Mouse (Mus musculus) ovary, postnatal 14 days (tissue): ENCODE data around the gene Asic4.
A peak's percentile ranks its signal among the peaks of the same experiment; 100 is the strongest.

ENCODE experiments used
- DNase-seq: peaks from one replicate; pipeline ENCODE4 v3.0.0; 2022; ENCODE audit warnings: low spot score

Gene Asic4

DNA sequence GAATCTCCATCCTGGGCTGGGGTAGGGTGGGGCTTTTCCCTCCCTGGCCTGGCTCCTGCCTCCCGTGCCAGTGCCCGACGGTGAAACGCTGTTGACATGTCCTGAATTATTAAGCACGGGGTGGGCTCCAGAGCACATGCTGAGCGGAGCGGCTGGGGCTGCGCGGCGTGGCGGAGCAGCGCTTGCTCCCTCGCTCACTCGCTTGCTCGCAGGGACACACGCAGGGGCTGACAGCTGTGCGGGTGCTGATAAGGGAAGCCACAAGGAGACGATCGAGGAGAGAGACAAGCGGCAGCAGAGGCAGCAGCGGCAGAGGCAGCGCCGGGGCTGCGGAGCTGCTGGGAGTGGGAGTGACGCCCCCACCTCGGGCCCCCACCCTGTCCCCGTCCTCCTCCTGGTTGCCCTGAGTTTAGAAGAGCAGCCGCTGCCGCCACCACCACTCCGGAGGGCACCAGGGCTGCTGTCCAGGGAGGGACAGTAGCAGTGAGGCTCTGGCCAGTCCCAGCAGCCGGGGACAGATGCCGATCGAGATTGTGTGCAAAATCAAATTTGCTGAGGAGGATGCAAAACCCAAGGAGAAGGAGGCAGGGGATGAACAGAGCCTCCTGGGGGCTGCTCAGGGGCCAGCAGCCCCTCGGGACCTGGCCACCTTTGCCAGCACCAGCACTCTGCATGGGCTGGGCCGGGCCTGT lies at the start of gene Asic4:
TSS of gene Asic4 (plus strand) at position 123 of the 692 bp plus-strand sequence.
- DNase-seq, result no peak

DNA sequence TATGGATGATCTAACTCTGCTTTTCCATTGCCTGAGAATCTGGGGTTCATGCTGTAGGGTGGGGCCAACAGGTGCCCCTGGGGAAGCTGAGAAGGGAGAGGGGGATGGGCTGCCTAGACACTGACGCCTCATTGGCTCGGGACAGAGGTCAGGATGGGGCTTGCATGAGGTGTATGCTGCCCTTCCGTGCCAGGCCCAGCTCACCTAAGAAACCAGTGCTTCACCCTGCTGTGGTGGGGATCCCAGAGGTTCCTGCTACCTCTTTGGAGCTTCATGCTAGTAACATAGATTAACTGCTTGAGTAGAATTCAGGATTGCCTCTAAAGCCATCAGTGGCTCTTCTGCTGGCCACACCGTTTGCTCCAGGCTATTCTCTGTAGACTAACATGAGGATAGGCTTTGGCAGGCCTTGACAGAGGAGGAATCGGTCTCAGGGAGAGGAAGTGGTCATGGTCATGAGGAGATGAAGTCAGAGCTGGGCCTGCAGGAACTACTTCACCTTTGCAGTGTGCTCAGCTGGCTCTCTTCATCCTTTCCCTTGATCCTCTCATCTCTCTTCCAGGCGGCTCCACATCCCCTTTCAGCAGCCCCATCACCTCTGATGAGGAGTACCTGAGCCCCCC lies 49.6 kb upstream of the Asic4 start:
- DNase-seq, result no peak

DNA sequence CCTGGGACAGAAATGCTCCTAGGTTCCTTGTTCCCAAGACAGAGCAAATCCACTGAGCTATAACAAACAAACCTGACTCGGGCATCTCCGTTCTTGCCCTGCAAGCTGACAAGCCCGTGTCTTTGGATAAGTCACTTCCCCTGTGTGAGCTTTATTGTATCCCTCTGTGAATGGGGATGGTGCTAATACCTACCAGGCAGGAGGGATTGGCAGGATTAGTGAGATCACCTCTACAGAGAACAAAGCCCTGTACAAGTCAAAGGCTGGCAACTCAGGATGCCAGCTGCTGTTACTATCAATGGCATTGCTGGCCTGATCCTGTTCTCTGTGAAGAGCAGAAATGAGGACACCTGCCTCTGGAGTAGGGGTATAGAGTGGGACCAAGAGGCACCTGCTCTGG lies 44.7 kb upstream of the Asic4 start:
- no peak for DNase-seq

DNA sequence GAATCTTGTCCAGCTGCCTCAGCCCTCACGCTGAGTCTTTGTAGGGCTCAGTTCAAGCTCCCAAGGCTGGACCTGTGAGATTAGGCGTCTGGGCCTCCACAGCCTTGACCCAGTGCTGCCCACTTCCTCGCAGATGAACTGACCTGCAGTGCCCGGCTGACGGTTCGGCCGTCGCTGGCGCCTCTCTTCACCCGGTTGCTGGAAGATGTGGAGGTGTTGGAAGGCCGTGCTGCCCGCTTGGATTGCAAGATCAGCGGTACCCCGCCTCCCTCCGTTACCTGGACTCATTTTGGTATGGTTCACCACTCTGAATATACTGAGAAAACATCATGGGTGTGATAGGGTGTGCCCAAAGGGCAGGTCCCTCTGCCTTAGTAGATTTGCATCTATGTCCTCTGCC lies 44.1 kb upstream of the Asic4 start:
- DNase-seq, result no peak

DNA sequence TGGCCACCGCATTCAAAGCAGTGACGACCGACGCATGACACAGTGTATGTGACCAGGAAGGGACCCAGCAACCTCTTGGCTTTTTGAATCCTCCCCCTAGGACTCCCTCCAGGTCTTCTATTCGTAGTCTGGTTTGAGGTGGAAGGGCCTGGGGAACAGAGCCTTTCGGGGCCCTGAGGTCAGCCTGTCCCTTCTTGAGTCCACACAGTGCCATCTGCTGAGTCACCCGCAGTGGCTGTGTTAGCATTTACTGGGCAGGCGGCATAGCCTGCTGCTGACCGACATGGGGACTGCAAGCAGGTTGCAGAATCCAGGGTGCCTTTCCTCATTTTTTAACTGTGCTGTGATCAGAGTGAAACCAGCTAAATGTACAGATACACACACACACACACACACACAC lies 43.2 kb upstream of the Asic4 start:
- DNase-seq, result no peak

DNA sequence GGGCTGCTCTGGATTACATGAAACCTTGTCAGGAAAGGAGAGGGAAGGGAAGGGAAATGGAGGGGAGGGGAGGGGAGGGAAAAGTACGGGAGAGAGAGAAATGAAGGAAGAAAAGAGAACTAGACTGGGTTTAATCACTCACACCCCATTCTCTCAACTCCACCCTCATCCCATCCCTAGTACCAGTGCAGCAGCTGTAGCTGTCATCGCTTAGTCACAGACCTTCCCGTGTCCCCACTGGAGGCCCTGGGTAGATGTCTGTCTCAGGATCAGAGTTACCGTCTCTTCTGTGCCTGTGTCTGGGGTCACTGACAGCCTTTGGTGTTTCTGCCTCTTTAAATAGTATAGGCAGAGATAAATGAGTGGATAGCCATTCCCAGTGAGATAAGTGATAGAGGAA lies 42.0 kb upstream of the Asic4 start:
- DNase-seq, result no peak

DNA sequence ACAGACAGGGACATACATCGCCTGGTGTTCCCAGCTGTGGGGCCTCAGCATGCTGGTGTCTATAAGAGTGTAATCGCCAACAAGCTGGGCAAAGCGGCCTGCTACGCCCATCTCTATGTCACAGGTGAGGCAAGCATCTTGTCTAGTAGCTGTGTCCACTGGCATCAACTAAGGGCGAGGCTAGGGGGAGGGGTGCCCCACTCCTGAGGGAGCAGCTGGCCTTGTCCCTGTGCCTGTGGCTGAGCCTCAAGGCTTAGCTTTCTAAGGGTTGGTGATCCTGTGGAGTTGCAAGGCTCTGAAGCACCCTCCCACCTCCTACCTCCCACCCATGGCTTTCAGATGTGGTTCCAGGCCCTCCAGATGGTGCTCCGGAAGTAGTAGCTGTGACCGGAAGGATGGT lies 40.3 kb upstream of the Asic4 start:
- DNase-seq, result no peak

DNA sequence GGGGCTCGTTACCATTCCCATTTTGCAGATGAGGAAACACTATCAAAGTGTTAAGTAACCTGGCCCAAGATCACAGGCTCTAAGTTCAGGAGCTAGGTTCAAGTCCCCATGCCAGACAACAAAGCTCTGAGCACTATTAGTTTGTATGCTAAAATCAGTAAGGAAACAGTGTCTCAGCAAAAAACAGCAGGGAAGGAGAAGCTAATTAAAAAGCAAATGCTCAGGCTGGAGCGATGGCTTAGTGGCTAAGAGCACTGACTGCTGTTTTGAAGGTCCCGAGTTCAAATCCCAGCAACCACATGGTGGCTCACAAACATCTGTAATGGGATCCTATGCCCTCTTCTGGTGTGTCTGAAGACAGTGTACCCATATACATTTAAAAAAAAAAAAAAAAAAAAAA lies 38.0 kb upstream of the Asic4 start:
- DNase-seq, result no peak

DNA sequence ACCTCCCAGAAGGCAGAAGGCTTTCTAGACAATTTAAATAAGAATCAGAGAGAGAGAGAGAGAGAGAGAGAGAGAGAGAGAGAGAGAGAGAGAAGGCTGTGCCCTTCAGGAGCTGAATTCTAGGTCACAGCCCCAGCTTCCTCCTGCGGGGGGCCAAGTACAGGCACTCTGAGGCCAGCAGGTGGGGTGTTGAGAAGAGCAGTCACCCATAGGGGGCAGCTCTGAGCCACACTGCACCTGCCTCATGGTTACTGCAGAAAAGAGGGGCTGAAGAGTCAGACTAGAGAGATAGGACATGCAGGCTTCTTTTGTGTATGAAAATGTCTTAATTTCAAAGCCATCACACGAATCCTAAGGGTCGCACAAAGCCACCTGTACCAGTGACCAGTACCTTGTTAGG lies 36.5 kb upstream of the Asic4 start:
- DNase-seq, result no peak

DNA sequence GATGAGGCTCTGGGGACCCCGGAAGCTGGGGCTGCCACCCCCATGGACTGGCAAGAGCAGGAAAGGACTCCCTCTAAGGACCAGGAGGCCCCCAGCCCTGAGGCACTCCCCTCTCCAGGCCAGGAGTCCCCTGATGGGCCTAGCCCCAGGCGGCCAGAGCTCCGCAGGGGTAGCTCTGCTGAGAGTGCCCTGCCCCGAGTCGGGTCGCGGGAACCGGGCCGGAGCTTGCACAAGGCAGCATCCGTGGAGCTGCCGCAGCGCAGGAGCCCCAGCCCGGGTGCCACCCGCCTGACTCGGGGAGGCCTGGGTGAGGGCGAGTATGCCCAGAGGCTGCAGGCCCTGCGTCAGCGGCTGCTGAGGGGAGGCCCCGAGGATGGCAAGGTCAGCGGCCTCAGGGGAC lies 28.4 kb upstream of the Asic4 start:
- DNase-seq, result no peak

DNA sequence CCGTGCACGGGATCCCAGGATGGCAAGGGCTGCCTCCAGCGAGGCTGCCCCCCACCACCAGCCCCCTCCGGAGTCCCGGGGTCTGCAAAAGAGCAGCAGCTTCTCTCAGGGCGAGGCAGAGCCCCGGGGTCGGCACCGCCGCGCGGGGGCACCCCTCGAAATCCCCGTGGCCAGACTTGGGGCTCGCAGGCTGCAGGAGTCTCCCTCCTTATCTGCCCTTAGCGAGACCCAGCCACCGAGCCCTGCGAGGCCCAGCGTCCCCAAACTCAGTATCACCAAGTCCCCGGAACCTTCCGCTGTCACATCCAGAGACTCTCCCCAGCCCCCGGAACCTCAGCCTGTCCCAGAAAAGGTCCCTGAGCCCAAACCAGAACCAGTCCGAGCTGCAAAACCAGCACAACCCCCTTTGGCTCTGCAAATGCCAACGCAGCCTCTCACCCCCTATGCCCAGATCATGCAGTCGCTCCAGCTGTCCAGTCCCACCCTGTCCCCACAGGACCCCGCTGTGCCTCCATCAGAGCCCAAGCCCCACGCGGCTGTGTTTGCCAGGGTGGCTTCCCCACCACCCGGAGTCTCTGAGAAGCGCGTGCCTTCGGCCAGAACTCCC lies 27.9 kb upstream of the Asic4 start:
- no peak for DNase-seq

DNA sequence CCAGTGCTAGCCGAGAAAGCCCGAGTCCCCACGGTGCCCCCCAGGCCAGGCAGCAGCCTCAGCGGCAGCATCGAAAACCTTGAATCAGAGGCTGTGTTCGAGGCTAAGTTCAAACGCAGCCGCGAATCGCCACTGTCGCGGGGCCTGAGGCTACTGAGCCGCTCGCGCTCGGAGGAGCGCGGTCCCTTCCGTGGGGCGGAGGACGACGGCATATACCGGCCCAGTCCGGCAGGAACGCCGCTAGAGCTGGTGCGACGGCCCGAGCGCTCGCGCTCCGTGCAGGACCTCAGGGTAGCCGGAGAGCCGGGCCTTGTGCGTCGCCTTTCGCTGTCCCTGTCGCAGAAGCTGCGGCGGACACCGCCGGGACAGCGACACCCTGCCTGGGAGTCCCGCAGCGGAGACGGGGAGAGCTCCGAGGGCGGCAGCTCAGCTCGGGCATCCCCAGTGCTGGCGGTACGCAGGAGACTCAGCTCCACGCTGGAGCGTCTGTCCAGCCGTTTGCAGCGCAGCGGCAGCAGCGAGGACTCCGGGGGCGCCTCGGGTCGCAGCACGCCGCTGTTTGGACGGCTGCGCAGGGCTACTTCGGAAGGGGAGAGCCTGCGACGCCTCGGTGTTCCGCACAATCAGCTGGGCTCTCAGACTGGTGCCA lies 27.3 kb upstream of the Asic4 start:
- DNase-seq, result no peak

DNA sequence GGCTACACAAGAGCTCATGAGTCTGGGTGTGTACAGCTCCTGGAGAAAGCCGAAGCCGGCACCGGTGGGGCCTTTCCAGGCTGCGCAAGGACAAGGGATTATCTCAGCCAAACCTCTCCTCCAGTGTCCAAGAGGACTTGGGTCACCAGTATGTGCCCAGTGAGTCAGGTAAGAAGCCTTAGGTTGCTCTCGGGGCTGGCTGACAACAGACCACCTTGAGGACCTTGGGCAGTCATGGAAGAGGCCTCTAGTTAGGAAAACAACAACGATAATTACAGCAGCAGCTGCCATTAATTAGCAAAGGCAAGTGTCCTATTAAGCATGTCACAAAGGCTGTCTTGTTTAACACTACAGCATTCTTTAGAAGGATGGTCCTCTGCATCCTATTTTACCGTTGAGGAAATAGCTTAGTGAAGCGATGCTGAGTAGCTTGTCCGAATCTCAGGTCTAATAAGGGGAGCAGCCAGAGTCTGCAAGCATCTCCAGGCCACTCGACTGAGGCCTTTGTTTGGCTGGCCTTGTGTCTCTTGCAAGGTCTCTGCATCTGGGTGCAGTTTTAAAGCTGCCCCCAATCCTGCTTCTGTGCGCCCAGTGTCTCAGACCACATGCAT lies 26.4 kb upstream of the Asic4 start:
- no peak for DNase-seq

DNA sequence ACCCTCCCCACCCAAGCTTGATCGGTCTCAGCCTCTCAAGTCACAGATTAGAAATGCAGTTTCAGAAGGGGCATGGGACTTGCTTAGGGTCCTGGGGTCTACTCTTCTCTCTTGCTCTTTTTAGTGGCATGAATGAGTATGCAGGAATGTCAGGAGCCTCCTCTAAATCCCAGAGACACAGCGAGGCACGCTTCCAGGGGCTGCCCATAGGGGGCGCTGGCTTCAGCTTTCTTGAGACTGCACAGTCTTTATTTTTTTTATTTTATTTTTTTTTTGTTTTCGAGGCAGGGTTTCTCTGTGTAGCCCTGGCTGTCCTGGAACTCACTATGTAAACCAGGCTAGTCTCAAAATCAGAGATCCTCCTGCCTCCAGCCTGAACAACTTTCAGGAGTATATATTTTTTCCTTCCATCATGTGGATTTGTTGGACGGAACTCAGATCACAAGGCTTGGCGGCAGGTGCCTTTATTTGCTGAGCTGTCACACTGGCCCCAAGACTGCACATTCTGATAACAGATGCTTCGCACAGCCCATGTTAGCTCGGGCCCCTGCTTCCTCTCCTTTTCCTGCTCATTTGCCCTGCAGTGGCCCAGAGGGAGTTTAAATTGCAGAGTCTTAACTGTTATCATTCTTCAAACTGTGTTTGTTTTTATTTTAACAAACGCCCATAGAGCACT lies 24.3 kb upstream of the Asic4 start:
- DNase-seq, result no peak

DNA sequence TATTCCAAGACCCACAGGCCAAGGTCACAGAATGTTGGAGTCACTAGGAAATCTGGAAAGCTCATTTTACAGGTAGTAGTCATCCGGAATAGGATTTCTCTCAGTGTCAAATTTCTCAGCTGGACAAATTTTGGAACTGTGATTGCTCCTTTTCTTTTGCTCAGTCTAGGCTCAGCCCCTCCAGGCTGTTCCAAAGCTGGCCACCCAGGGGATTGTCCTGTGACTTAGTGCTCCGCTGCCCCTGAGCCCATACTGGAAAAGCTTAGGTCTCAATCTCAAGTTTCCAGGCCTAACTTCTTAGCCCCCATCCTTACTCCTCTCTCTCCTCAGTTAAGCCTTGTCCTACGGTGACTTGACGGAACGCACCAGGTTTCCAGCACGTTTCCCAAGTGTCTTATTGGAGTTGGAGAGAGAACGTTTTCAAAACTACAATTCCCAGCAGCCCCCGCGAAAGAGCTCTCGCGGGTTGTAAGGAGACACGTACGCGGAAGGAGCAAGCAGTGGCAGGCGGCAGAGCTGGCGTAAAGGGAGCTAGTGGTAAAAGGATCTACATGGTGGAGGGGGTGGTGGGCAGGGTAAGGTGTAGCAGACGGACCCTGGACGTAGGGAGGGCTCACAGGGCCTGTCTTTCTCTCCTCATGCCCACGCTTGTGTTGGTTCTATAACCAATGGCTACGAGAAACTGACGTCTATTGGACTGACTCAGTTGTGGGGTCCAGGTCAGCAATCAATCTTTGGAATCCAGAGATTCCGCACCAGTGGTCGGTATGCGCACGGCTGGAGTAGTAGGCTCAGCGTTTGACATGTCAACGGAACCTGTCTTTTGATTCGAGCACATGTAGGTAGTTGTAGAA lies 14.5 kb upstream of the Asic4 start, which contains the start of gene Gmppa:
TSS of gene Gmppa (plus strand) at position 456 of the 854 bp plus-strand sequence.
- peak; percentile 72 for DNase-seq

DNA sequence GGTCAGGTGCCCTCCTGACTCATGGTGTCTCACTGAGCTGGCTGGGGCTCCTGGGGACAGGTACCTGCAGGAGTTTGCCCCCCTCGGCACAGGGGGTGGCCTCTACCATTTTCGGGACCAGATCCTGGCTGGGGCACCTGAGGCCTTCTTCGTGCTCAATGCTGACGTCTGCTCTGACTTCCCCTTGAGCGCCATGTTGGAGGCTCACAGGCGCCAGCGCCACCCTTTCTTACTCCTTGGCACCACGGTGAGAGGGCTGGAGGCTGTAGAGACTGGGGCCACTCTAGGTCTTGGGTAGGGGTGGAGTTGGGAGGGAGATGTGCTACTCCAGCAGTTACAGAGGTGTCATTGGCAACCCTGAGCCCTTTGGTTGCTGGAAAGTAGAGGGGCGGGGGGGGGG lies 11.5 kb upstream of the Asic4 start:
- no peak for DNase-seq

DNA sequence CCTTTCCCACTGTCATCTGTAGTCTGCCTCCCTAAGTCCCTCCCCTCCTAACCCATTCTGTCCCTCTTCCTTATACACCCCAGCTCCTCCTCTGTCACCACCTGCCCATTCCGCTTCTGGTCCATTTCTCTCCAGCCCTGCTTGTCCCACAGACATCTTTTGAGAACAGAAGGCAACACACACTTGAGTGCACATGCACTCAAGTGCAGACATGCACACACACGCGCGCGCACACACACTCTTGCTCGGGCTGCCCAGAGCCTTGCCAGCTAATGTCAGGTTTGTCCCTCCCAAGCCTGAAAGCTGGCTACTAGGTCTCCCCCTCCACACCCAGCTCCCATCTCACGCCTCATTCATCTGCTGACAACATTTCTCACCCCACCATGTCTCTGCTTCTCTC lies 9.6 kb upstream of the Asic4 start:
- no peak for DNase-seq

DNA sequence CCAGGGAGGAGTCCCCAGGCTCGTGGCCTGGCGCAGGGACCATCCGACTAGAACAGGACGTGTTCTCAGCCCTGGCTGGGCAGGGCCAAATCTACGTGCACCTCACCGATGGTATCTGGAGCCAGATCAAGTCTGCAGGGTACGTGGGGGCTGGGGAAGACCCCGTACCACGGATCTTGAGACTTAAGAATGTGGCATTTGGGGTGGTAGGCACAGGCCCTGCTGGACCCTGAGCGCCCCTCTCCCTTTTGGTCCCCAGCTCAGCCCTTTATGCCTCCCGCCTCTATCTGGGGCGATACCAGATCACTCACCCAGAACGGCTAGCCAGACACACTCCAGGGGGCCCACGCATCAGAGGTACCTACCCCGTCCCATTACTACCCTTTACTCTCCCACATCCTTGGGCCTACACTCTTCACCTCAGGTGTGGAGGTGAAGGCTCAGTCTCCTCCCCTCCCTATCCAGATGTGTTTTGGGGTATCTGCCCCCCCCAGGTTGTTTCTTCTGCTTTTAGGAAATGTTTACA lies 8.7 kb upstream of the Asic4 start:
- DNase-seq, result no peak

DNA sequence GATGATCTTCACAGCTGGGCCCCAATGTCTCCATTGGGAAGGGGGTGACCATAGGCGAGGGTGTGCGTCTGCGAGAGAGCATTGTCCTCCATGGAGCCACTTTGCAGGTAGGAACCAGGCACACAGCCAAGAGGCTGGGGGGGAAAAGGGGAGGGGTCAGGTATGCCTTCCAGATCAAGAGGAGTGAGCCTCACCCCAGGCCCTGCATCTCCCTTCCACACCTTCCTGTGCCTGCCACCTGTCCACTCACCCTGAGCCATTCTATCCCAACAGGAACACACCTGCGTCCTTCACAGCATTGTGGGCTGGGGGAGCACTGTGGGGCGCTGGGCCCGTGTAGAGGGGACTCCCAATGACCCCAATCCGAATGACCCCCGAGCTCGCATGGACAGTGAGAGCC lies 8.1 kb upstream of the Asic4 start:
- DNase-seq, result no peak

DNA sequence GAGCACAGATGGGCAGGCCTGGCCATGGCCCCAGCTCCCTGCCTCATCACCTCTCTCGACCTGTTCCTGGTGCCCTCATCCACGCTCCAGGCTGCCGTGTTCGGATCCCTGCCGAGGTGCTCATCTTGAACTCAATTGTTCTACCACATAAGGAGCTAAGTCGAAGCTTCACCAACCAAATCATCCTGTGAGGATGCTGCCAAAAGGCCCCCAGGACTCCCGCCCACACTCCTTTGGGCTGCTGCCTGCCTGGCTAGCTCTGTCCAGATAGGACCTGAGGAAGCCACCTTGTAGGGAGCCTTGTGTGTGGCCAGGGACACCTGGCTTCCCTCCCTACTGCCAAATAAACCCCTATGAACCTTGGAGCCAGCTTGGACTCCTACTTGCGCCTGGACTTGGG lies 7.4 kb upstream of the Asic4 start:
- DNase-seq, result no peak
